Mouse (Mus musculus) olfactory bulb, adult 2 months (tissue): Measurements from ENCODE around the gene Htr6.

Source experiments
- CTCF ChIP-seq: fragments of 200-500 bp; IDR thresholded peaks from 2 replicates; pipeline ENCODE4 v1.5.1; 2012; ENCODE audit warnings: low read depth, mild to moderate bottlenecking, low read length, moderate library complexity; ENCODE audit not compliant: insufficient read depth
- POLR2A ChIP-seq: fragments of 200-500 bp; IDR thresholded peaks from 2 replicates; pipeline ENCODE4 v1.6.1; 2012; ENCODE audit warnings: mild to moderate bottlenecking, low read depth, low read length, moderate library complexity; ENCODE audit not compliant: insufficient read depth

DNA sequence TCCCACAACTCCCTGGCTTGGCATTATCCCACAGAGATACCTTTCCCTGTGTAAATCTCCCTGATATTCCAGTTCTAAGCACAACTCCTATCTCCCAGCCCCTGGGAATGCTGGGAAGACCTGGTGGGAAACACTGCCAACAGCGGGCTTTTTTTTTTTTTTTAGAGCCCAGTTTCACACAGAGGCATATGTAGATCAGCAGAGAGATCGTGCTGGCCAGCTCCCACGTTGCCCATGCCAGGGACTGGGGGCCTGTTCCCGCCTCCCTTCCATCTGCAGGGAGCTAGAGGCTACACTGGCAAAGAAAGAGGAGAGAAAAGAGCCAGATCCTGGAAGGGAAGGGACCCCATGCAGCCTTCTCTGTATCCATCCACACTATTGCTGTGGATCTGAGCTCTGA is 7.1 kb downstream of the Htr6 start:
- TF ChIP-seq CTCF, result no peak
- TF ChIP-seq POLR2A, result no peak
